Mouse (Mus musculus): ENCODE data around the gene Casp7.
A peak's percentile ranks its signal among the peaks of the same experiment; 100 is the strongest.
"Not testable (repeated sequence)": the region's sequence is repeated elsewhere in the genome, so short reads cannot be mapped to it uniquely, and the experiment has no call there.

Gene Casp7

GRCm38 (mm10) chr19:56385546-56385945, 11.4 kb upstream of the Casp7 start:
- no peak for DNase-seq (ENCODE audit: low spot score in 2 of 2)

DNA sequence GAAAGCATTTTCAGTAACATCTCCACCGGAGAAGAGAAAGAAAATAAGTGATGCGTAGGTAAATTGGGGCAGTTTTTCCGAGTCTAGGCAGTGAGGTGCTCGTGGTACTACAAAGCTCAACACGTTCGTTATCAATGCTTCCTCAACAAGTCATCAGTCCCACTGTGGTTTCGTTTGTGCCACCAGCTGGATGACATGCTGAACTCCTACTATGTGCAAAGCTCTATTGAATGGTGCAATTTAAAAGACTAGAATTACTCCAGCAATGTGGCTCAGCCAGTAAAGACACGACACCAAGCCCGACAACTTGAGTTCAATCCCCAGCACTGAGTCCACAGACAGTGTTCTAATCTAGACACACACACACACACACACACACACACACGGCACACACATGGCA, 10.8 kb upstream of the Casp7 start:
- no peak for DNase-seq (ENCODE audit: low spot score in 2 of 2)

GRCm38 (mm10) chr19:56387726-56388302, 9.1 kb upstream of the Casp7 start:
- no peak for DNase-seq (ENCODE audit: low spot score in 2 of 2)

- DNase-seq (ENCODE audit: low spot score in 2 of 2) = no peak
These were observed 7.8 kb upstream of the Casp7 start for GRCm38 (mm10) chr19:56389176-56389575.

- DNase-seq (ENCODE audit: low spot score in 2 of 2) = no peak
These were observed 7.0 kb upstream of the Casp7 start, which contains the start of gene Nrap for GRCm38 (mm10) chr19:56389879-56390278. Nrap (minus strand) TSS chr19:56390037.

- no peak for DNase-seq (ENCODE audit: low spot score in 2 of 2)
These were observed 5.5 kb upstream of the Casp7 start for GRCm38 (mm10) chr19:56391307-56392046.

DNA sequence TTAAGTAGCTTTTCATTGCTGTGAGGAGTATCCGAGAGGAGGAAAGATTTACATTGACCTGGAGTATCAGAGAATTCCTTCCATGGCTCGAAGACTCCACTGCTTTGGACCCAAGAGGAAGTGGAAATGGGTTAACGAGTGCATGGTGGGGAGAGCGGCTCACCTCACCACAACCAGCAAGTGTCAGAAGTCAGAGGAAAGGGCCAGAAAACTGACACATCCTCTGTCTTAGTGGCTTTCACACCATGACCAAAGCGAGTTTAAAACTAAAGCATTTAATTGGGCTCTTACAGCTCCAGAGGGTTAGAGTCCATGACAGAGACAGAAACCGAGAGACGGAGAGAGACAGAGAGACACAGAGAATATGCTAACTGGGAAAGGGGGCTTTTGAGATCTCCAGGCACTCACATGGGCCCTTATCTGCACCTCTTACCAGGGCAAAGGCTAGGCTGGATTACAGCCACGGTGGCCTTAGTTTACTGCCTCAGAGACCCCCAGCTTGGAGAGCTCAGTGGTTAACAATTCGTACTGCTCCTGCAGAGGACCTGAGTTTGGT, 3.5 kb upstream of the Casp7 start:
- DNase-seq (ENCODE audit: low spot score in 2 of 2) = no peak

DNA sequence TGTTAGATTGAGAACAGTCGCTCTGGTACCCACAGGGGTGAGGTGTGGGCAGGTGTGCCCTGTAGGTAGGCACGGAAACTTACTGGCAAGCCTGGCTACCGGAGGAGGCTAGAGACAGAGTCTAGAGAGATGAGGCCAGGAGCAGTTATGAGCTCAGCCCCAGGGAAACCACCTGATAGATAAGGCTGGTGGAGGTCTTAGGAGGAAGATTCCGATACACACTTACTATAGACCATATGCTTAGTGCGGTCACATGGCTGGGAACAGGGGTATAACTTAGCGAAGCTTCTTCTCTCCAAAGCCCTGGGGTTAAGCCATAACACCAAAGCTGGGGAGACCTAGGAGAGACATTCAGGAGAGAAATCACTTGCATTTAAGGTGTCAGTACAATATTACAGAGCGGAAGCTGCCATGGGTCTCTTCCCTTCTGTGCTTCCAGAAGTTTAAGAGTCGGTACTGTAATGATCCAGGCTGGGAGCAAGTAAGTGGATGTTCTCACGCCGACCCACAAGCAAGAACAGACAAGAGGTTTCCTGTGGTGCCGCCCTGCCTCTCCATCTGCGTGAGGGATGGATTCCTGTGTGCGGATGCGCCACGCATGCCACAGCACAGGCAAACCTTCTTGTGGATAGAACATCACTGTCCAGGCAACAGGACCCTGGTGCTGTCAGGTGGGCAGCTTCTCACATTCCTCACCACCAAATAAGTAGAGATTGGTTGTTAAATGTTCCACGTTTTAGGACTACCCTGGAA, 1.6 kb upstream of the Casp7 start:
- DNase-seq (ENCODE audit: low spot score in 2 of 2) = no peak

DNA sequence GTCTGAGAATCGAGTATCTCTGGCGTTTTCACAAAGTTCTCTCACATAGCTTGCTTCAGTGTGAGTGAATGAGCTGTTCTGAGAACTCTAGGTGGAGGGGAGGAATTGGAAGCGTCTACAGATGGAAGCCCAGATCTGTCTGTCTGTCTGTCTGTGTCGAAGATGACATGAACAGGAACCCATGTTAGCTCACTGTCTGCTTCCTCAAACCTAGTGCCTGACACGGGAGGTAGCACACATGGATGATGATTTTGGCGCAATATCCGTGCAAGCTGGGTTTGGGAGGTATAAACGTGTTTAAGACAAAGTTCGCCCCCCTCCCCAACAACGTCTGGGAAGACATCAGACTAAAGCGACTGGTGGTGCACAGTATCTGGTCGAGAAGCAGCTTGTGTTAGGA, 702 bp upstream of the Casp7 start:
- no peak for DNase-seq (ENCODE audit: low spot score in 2 of 2)

- DNase-seq (ENCODE audit: low spot score in 2 of 2) = no peak
These were observed 966 bp downstream of the Casp7 start for GRCm38 (mm10) chr19:56397663-56398527.

- DNase-seq (ENCODE audit: low spot score in 2 of 2) = no peak
These were observed 1.5 kb downstream of the Casp7 start for GRCm38 (mm10) chr19:56398528-56398795.

- peak; percentile 34 to 36 for DNase-seq (ENCODE audit: low spot score in 2 of 2)
These were observed 3.3 kb downstream of the Casp7 start for GRCm38 (mm10) chr19:56400200-56400599.

GRCm38 (mm10) chr19:56401864-56402263, 4.9 kb downstream of the Casp7 start:
- DNase-seq (ENCODE audit: low spot score in 2 of 2) = no peak

DNA sequence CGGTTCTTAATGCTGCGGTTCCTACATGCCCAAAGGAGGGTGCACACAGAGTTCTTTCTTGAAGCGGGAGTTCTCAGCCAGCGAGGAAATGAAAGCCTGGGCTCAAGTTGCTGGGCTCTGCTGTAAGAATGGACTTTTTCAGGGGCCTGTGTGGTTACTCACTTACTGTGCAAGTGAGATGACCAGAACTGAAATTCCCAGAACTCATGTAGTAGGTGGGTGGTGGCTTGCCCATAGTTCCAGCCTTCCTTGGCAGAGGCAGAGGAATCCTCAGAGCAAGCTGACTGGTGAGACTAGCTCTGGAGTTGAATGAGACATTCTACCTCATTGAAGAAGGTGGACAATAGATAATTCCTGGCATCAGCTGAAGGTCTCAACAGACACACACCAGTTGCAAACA, 8.9 kb downstream of the Casp7 start:
- DNase-seq (ENCODE audit: low spot score in 2 of 2) = no peak

DNA sequence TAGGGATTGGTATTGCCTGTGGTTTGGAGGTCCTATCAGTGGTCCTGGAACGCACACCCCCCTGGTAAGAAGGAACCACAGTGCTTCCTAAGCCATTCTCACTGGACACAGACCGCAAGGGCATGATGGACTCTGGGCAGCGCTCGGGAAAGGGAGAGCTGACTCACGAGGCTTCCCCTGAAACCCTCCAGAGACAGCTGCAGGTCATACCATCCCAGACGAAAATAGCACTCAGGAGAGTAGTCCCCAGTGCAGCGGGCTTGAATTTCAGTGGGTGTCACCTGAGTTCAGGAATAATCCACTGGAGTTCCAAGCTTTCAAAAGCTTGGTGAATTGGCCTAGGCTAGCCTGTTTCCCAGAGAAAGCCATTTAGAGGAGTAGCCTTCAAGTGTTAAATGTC, 9.7 kb downstream of the Casp7 start:
- no peak for DNase-seq (ENCODE audit: low spot score in 2 of 2)

GRCm38 (mm10) chr19:56409884-56410283, 13.0 kb downstream of the Casp7 start:
- not testable (repeated sequence) for DNase-seq (ENCODE audit: low spot score in 2 of 2)

DNA sequence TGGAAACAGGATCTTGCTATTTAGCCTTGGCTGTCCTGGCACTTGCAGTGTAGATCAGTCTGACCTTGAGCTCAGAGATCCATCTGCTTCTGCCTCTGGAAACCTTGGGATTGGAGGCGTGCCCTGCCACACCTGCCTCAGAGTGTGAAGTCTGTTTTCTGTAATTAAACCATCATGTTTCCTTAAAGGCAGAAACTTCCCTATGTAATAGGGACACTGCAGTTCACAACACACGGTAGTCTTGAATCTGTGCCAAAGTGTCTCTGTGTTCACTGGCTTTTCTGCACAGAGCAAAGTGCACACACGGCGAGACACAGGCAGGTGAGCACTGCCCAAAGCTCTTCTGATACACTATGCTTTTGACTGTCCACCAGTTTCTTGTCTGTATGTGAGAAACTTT, 21.5 kb downstream of the Casp7 start:
- DNase-seq (ENCODE audit: low spot score in 2 of 2) = no peak

GRCm38 (mm10) chr19:56419452-56419851, 22.5 kb downstream of the Casp7 start:
- DNase-seq (ENCODE audit: low spot score in 2 of 2) = no peak

DNA sequence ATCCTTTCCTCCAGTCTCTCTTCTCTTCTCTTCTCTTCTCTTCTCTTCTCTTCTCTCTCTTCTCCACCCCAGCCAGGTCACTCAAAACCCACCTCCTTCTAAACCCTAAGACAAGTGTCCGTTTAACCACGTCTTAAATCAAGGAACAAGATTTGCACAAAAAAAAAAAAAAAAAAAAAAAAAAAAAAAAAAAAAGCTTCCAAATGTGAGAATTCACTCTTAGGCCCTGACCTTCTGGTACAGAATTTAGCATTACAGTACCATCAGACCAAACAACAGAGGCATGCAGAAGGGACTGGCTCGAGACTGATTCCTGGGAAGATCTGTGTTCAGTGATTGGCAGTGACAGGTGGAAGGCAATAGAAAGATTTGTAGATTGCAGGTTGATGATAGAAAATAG, 23.4 kb downstream of the Casp7 start:
- no peak for DNase-seq (ENCODE audit: low spot score in 2 of 2)

- peak; percentile 71 to 86 for DNase-seq (ENCODE audit: low spot score in 2 of 2)
These were observed 25.8 kb downstream of the Casp7 start for GRCm38 (mm10) chr19:56422476-56423338.

GRCm38 (mm10) chr19:56423370-56423769, 26.4 kb downstream of the Casp7 start:
- no peak for DNase-seq (ENCODE audit: low spot score in 2 of 2)
